Mouse (Mus musculus) kidney, postnatal 36 days (tissue): ENCODE measurements around the gene Zfp386.

Experiments used
- DNase-seq, 2 experiments: peaks; one replicate each; pipeline ENCODE4 v3.0.0; 2021 to 2022; ENCODE audit warnings: mixed read lengths in 2 of 2

Zfp386 gene

DNA sequence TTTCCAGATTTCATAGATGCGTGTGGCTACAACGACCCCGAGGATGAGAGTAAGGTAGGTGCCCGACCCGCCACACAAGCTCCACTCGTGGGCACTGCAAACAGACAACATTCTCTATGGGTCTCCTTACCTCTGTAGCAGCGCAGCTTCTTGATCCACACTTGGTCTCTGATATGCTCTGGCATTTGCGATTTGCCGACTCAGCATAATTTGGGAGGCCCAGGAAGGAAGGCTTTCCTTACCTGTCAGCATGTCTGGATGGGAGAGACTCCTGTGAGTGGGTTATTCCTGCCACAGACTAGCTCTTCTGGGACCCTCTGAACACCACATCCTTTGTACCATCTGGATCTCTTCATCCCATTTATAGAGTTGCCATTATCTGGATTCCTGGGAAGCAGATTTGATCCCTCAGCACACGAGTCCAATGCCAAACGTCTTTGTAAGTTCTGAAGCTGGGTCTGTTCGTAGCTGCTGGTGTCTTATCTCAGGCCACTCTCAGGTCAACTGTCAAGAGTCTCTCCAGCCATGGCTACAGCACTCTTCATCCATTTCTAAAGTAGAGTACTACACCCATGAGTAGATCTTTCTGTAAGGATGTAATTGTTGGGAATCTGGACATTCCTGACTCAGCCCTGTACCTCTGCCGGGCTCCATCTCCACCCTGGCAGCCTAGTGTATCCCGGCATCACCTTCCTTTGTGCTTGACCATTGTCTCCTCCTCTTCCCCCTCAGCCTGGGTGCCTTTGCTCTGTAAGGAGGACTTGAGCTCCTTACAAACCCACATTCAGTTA, 47.4 kb downstream of the Zfp386 start:
- DNase-seq, result no peak

DNA sequence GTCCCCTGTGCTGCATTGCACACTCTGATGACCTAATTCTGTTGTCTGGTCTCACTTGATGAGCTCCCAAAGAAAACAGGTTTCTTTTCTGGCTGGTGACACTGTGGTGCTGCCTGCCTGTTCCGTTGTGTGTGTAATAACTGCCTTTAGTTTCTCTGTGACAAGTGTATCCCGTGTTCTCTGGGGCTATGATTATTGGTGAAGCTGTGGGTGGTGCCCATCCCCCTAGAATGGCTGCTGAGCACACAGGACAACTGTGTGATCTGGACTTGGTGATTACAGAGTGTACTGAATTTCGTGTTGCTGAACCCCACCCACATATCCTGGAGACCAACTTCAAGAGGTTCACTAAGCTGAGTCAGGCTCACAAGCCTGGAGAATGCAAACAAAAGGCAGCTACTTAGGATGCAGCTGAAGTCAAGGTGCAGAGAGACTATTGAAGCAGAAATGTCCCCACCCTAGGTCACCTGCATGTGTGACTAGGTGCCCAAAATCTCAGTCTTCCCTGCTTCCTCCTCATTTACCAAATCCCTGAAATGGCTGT, 48.9 kb downstream of the Zfp386 start:
- DNase-seq, result no peak

DNA sequence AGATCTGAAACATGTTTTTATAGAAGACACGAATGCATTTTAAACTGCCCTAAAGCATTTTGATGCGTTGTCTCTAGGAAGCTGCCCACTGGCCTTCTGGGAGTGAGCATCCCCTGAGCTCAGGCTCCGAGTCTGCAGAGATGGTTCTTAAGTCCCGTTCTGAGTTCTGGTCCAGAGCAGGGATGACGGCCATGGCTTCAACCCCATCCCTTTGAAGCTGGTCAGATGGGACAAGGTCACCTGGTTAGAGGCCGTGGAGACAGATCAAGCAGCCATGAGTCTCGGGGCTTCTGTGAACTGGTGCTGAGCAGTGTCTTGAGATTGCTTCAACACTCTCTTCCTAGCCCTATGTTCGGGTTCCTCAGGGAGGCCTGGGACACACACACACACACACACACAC, 49.6 kb downstream of the Zfp386 start:
- DNase-seq, result no peak

DNA sequence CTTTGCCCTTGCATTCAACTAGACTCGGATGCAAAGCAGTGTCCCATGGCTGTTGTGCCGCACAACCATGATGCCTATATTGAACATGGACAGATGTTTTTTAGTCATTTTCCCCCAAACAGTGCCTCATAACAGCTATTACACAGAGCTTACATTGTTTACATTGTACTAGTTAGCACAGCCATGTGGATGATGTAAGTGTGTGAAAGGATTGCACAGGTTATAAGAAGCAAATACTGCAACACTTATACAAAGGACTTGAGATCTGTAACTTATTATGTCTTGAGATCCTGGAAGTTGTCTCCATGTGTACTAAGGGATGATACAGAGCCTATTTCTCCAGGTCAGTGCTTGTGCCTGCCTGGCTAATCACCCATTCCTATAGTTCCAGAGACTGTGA, 54.4 kb downstream of the Zfp386 start:
- no peak for DNase-seq

DNA sequence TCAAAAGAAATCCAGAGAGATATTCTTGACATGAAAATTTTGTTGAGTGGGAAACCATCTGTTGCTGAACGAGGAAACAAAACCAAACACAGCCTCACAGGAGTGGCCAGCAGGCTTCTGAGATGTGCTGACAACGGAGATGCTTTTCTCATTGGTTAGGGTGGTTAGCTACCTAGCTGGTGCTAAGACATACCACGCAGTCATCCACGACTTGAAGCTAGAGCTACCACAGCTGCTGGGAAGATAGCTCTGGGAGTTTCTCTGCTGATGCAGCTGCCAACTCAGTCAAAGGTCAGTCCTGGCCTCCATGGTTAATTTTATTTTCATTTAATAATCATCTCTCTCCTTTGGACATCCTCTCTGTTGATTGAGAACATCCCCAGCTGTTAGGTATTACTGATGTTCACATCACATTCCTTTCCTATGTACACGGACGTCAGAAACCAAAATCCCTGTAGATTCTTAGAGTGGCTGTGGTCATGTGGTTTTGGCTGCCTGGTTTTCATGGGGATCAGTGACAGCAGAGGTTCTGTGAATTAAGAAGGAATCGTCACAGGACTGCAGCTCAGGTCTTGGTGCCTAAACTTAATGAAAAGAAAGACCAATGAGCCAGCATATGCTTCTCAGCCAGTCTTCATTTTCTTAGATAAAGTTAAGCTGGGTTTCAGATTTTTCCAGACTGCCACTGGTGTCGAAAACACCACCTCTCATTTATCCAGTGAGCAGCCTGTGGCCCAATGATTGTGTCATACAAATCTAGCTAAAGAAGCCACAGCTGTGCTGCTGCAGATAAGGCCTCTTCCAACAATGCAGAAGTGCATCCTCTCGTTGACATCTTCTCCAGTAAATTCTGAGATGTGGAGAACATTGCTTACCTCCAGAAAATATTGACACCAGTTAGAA, 62.2 kb downstream of the Zfp386 start:
- DNase-seq, result no peak

GRCm38 (mm10) chr12:116111007-116111694, 63.6 kb downstream of the Zfp386 start:
- no peak for DNase-seq
